Mouse (Mus musculus) liver, embryonic 14.5 days (tissue): ENCODE results near the gene Gm43064. TPM values are rescaled to one million over a fixed set of nuclear protein-coding genes. Genes with fewer than 3 reads are reported as not detected.

Source experiments
- ATAC-seq: fragments of 200-750 bp; cut with Nextera tagmentation; 2 replicates; pipeline ENCODE4 v1.8.0; 2017; ENCODE audit warnings: moderate number of reproducible peaks, mild to moderate bottlenecking, moderate library complexity; ENCODE audit not compliant: insufficient read depth
- DNase-seq, 3 experiments: peaks; one replicate each; pipeline ENCODE4 v3.0.0-alpha.2; 2012 to 2013; ENCODE audit warnings: low read depth in 3 of 3, low spot score in 3 of 3
- H3K27ac ChIP-seq: fragments of 300-500 bp; sonication (generic); 2 replicates; pipeline ENCODE4 v1.5.1; 2014; ENCODE audit warnings: moderate library complexity, mild to moderate bottlenecking, control low read depth, inconsistent platforms
- H3K27me3 ChIP-seq: fragments of 300-500 bp; sonication (generic); 2 replicates; pipeline ENCODE4 v1.6.1; 2014; ENCODE audit warnings: mild to moderate bottlenecking, low read length, moderate library complexity; ENCODE audit not compliant: control insufficient read depth, insufficient read depth
- H3K36me3 ChIP-seq: fragments of 300-500 bp; sonication (generic); replicated peaks from 2 replicates; pipeline ENCODE4 v1.6.1; 2014; ENCODE audit warnings: low read depth; ENCODE audit not compliant: control insufficient read depth, insufficient read depth
- H3K4me1 ChIP-seq, 2 experiments: fragments of 200-500 bp in 1 of 2; fragments of 300-500 bp in 1 of 2; sonication (generic) in 1 of 2; replicated peaks; 2 replicates each; pipeline ENCODE4 v1.6.1; 2012 to 2014; ENCODE audit warnings: antibody characterized with exemption in 1 of 2, inconsistent platforms in 1 of 2, low read length in 1 of 2; ENCODE audit not compliant: control insufficient read depth in 2 of 2, insufficient read depth in 2 of 2
- H3K4me2 ChIP-seq: fragments of 300-500 bp; sonication (generic); 2 replicates; pipeline ENCODE4 v1.6.1; 2014; ENCODE audit warnings: low read depth, mild to moderate bottlenecking, control low read depth, moderate library complexity
- H3K4me3 ChIP-seq, 2 experiments: fragments of 200-500 bp in 1 of 2; fragments of 300-500 bp in 1 of 2; sonication (generic) in 1 of 2; 2 replicates each; pipeline ENCODE4 v1.5.1; 2012 to 2014; ENCODE audit warnings: low read depth in 2 of 2, low read length in 2 of 2, mild to moderate bottlenecking in 2 of 2, control low read depth in 1 of 2, inconsistent platforms in 1 of 2, moderate library complexity in 1 of 2; ENCODE audit not compliant: insufficient read depth in 1 of 2
- H3K9ac ChIP-seq: fragments of 300-500 bp; sonication (generic); replicated peaks from 2 replicates; pipeline ENCODE4 v1.6.1; 2014; ENCODE audit warnings: mild to moderate bottlenecking, control low read depth, moderate library complexity
- H3K9me3 ChIP-seq: fragments of 300-500 bp; sonication (generic); 2 replicates; pipeline ENCODE4 v1.6.1; 2016; ENCODE audit warnings: low read length, mixed read lengths; ENCODE audit not compliant: control insufficient read depth
- CTCF ChIP-seq: IDR thresholded peaks from 2 replicates; pipeline ENCODE4 v1.5.1; 2016; ENCODE audit warnings: antibody characterized with exemption, low read depth, control low read depth
- EP300 ChIP-seq: IDR thresholded peaks from 2 replicates; pipeline ENCODE4 v1.6.1; 2016; ENCODE audit warnings: antibody characterized with exemption, low read depth
- WGBS: fragments of 180-500 bp; shearing (Covaris S2); extraction: QIAGEN DNeasy Blood & Tissue Kit; methylation state at CpG from one replicate; pipeline ENCODE4 v1.1.7; 2014; ENCODE audit not compliant: insufficient replicate concordance; 5-methylcytosine and 5-hydroxymethylcytosine counted together
- polyA plus RNA-seq, 2 experiments: library from polyadenylated mRNA; depleted of rRNA in 1 of 2; stranded (reverse) in 1 of 2; unstranded in 1 of 2; fragments of >200 nt; fragmentation: Nextera tagmentation in 1 of 2; extraction: Ambion mirVana in 1 of 2; gene quantifications; 2 replicates each; pipeline versions ENCODE4 v1.2.1 to v1.2.3; 2012 to 2014

Gene Gm43064
- polyA plus RNA-seq, 2 experiments: 0.10 to 1.6 TPM

- no peak overlapping the region for H3K4me3 ChIP-seq
- peaks cover 61 to 68% of the 10 kb centered on the region in 2 experiments for H3K4me1 ChIP-seq
- peak overlapping the region; percentile 99 for H3K27ac ChIP-seq
- H3K36me3 ChIP-seq: peaks cover 31% of the 10 kb centered on the region
- no peak for TF ChIP-seq CTCF
- peak; percentile 100 for TF ChIP-seq EP300
- WGBS: 15% methylated on average over 2 of the region's 2 CpGs
- peak; percentile 92 to 95 (median 94) for DNase-seq
- peak overlapping the region; percentile 53 for H3K9ac ChIP-seq
- ATAC-seq: peak; percentile 91
- no peaks in the 10 kb centered on the region for H3K27me3 ChIP-seq
- H3K4me2 ChIP-seq: peak overlapping the region; percentile 61
- no peaks in the 10 kb centered on the region for H3K9me3 ChIP-seq
Observed at GRCm38 (mm10) chr3:103799507-103799906, 9.9 kb upstream of the Gm43064 start.

GRCm38 (mm10) chr3:103801631-103802531, 7.5 kb upstream of the Gm43064 start:
- no peak for TF ChIP-seq CTCF
- TF ChIP-seq EP300: peak; percentile 27; the same call in 1 of the 2 replicates
- Histone ChIP-seq H3K4me2 (peak overlapping the region; percentile 41), H3K27me3 (no peaks in the 10 kb centered on the region), H3K36me3 (peaks cover 52% of the 10 kb centered on the region), H3K4me3 (peak overlapping the region in 1 of 2 experiments; percentile 7; a peak in 1 of 4 replicates), H3K9me3 (no peaks in the 10 kb centered on the region), H3K4me1 (peaks cover 67 to 68% of the 10 kb centered on the region in 2 experiments), H3K27ac (peak overlapping the region; percentile 90), H3K9ac (peak overlapping the region; percentile 63)
- ATAC-seq (peak; percentile 66), DNase-seq (peak in 2 of 3 experiments; percentile 37 to 53)
- WGBS: 16% methylated on average over 10 of the region's 10 CpGs

GRCm38 (mm10) chr3:103802861-103803260, 6.5 kb upstream of the Gm43064 start:
- Histone ChIP-seq H3K9me3 (no peaks in the 10 kb centered on the region), H3K27ac (peak overlapping the region; percentile 75), H3K9ac (no peak overlapping the region), H3K27me3 (no peaks in the 10 kb centered on the region), H3K4me1 (peaks cover 69 to 71% of the 10 kb centered on the region in 2 experiments), H3K4me3 (no peak overlapping the region), H3K4me2 (peak overlapping the region; percentile 13; the same call in 1 of the 2 replicates), H3K36me3 (peaks cover 62% of the 10 kb centered on the region)
- WGBS: 43% methylated on average over 8 of the region's 8 CpGs
- no peak for DNase-seq
- ATAC-seq: no peak
- TF ChIP-seq CTCF (no peak), EP300 (no peak)

- Histone ChIP-seq H3K9me3 (no peaks in the 10 kb centered on the region), H3K9ac (no peak overlapping the region), H3K4me3 (no peak overlapping the region), H3K4me1 (peaks cover 49 to 57% of the 10 kb centered on the region in 2 experiments), H3K27me3 (no peaks in the 10 kb centered on the region), H3K4me2 (peak overlapping the region; percentile 5; the same call in 1 of the 2 replicates), H3K36me3 (peaks cover 61% of the 10 kb centered on the region), H3K27ac (peak overlapping the region; percentile 70)
- DNase-seq (no peak), ATAC-seq (no peak)
- TF ChIP-seq CTCF (no peak), EP300 (no peak)
- 79% methylated on average over 1 of the region's 1 CpGs for WGBS
Observed at GRCm38 (mm10) chr3:103805671-103806070, 3.7 kb upstream of the Gm43064 start.

GRCm38 (mm10) chr3:103809799-103810150, 402 bp downstream of the Gm43064 start:
- peak overlapping the region; percentile 71 for H3K27ac ChIP-seq
- peak overlapping the region; percentile 83 to 96 for H3K4me3 ChIP-seq
- DNase-seq (no peak), ATAC-seq (peak; percentile 60)
- H3K4me2 ChIP-seq: peak overlapping the region; percentile 91
- no peaks in the 10 kb centered on the region for H3K9me3 ChIP-seq
- H3K36me3 ChIP-seq: peaks cover 42% of the 10 kb centered on the region
- peak overlapping the region; percentile 73 for H3K9ac ChIP-seq
- TF ChIP-seq EP300 (no peak), CTCF (no peak)
- H3K4me1 ChIP-seq: peaks cover 22 to 33% of the 10 kb centered on the region in 2 experiments
- no peaks in the 10 kb centered on the region for H3K27me3 ChIP-seq
- 2% methylated on average over 14 of the region's 14 CpGs for WGBS
